Mouse (Mus musculus): ENCODE data around the gene Krtap31-2. TPM values are rescaled to one million over a fixed set of nuclear protein-coding genes. Genes with fewer than 3 reads are reported as not detected.

Krtap31-2 gene
- polyA plus RNA-seq, 1 experiment from 2014 or later: not detected

DNA sequence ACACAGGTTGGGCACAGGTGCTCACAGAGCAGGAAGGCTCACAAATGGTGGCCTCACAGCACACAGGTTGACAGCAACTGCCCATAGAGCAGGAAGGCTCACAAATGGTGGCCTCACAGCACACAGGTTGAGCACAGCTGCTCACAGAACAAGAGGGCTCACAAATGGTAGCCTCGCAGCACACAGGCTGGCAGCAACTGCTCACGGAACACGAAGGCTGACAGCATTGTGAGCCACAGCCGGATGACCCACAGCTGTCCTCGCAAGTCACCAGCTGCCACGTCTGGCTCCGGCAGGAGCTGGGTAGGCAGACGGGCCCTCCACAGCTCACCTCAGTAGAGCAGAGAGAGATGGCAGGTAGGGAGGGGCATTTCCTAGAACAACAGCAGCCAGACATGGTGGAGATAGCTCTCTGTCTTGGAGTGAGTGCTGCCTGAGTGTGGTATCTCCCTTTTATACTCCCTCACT is 50.1 kb downstream of the Krtap31-2 start, which contains the start of gene Krtap16-1:
Krtap16-1 (minus strand) TSS at position 418 of the 468 bp plus-strand sequence.
- in situ Hi-C loops (cut with MboI; ENCODE audit: low pct_unique_long_range_greater_than_20kb): no loop called here
- H3K27me3 ChIP-seq: peaks cover 16% of the 10 kb centered on the region
- DNase-seq (ENCODE audit: low read depth, low spot score): no peak
- ATAC-seq: no peak
- ChIA-PET POLR2A (no interaction called here), CTCF (interaction anchor here (1.1 kb wide), 1 partner anchor 19 kb away, joined by 3 read pairs; no protein-coding TSS in a partner anchor)
- TF ChIP-seq CTCF (IDR thresholded peaks at IDR 0.05): no peak

Other genes with a start within 250 kb of the Krtap31-2 start
- not detected for gene Gm14190, start 245.6 kb upstream of the Krtap31-2 start, polyA plus RNA-seq (2021)
- not detected for gene Gm14180, start 202.0 kb upstream of the Krtap31-2 start, polyA plus RNA-seq (2021)
- gene Gm11595, start 163.4 kb upstream of the Krtap31-2 start, polyA plus RNA-seq (2021): not detected
- 0.06 TPM for gene Krtap4-8, start 155.6 kb upstream of the Krtap31-2 start, polyA plus RNA-seq (2021)
- not detected for gene Krtap4-9, start 151.1 kb upstream of the Krtap31-2 start, polyA plus RNA-seq (2021)
- gene Gm11596, start 142.8 kb upstream of the Krtap31-2 start, polyA plus RNA-seq (2021): not detected
- gene Gm11569, start 137.4 kb upstream of the Krtap31-2 start, polyA plus RNA-seq (2021): not detected
- gene Gm11554, start 131.8 kb upstream of the Krtap31-2 start, polyA plus RNA-seq (2021): not detected
- gene Krtap4-13, start 126.4 kb upstream of the Krtap31-2 start, polyA plus RNA-seq (2021): not detected
- not detected for gene Gm11564, start 120.6 kb upstream of the Krtap31-2 start, polyA plus RNA-seq (2021)
- gene 2300003K06Rik, start 98.2 kb upstream of the Krtap31-2 start, polyA plus RNA-seq (2021): not detected
- gene Krtap4-16, start 84.7 kb upstream of the Krtap31-2 start, polyA plus RNA-seq (2021): not detected
- gene Gm11568, start 78.4 kb upstream of the Krtap31-2 start, polyA plus RNA-seq (2021): not detected
- not detected for gene Gm11559, start 71.8 kb upstream of the Krtap31-2 start, polyA plus RNA-seq (2021)
- not detected for gene Krtap9-1, start 62.9 kb upstream of the Krtap31-2 start, polyA plus RNA-seq (2021)
- gene Gm11567, start 57.1 kb upstream of the Krtap31-2 start, polyA plus RNA-seq (2021): not detected
- gene Krtap31-1, start 28.4 kb upstream of the Krtap31-2 start, polyA plus RNA-seq (2021): not detected
- not detected for gene Gm11565, start 21.5 kb upstream of the Krtap31-2 start, polyA plus RNA-seq (2021)
- not detected for gene Krtap9-5, start 12.2 kb downstream of the Krtap31-2 start, polyA plus RNA-seq (2021)
- not detected for gene Krtap29-1, start 42.8 kb downstream of the Krtap31-2 start, polyA plus RNA-seq (2021)
- gene Krtap16-1, start 50.3 kb downstream of the Krtap31-2 start, polyA plus RNA-seq (2021): not detected
- gene Krtap17-1, start 57.7 kb downstream of the Krtap31-2 start, polyA plus RNA-seq (2021): not detected
- gene Krt33a, start 79.9 kb downstream of the Krtap31-2 start, polyA plus RNA-seq (2021): not detected
- gene Krt33b, start 93.6 kb downstream of the Krtap31-2 start, polyA plus RNA-seq (2021): 0.18 TPM
- not detected for gene Krt34, start 105.3 kb downstream of the Krtap31-2 start, polyA plus RNA-seq (2021)
- not detected for gene Krt31, start 114.3 kb downstream of the Krtap31-2 start, polyA plus RNA-seq (2021)
- gene Krt32, start 151.9 kb downstream of the Krtap31-2 start, polyA plus RNA-seq (2021): not detected
- not detected for gene Krt35, start 159.9 kb downstream of the Krtap31-2 start, polyA plus RNA-seq (2021)
- not detected for gene Krt36, start 169.3 kb downstream of the Krtap31-2 start, polyA plus RNA-seq (2021)
- gene Krt13, start 185.3 kb downstream of the Krtap31-2 start, polyA plus RNA-seq (2021): not detected
- 0.74 TPM for gene Krt15, start 199.6 kb downstream of the Krtap31-2 start, polyA plus RNA-seq (2021)
- gene Krt19, start 212.4 kb downstream of the Krtap31-2 start, polyA plus RNA-seq (2021): not detected

All from Patski (cell line).